Mouse (Mus musculus): ENCODE data around the gene Tob2. TPM values are rescaled to one million over a fixed set of nuclear protein-coding genes. Genes with fewer than 3 reads are reported as not detected.
A peak's percentile ranks its signal among the peaks of the same experiment; 100 is the strongest.

The Tob2 gene
- total RNA-seq, 1 experiment = 20.9 TPM

DNA sequence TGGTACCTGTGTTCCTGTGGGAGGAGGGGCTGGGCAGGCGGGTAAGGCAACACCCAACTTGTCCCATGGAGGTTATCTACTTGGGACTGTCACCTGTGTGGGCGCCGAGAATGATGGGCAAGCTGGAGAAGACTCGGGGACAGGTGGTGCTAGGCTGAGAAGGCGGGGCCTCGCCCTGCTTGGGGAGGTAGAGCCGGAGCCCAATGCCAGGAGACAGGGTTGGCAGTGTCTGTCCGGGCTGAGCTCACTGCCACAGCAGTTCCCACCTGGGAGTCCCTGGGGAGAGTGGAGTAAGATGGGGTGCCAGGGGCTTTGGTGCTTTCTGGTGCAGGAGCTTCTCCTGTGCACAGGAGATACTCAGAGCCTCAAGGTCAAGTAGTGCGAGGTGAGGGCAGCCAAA lies 9.5 kb downstream of the Tob2 start:
- DNase-seq (ENCODE audit: low read depth, low spot score) = no peak
- peaks cover 0 to 20% of the 10 kb centered on the region in 2 experiments; a peak in 3 of 4 replicates for H3K4me1 ChIP-seq (ENCODE audit: control insufficient read depth in 2 of 2, insufficient read depth in 2 of 2, low read length in 2 of 2, poor library complexity in 1 of 2)
- no peak for TF ChIP-seq MAFK (IDR thresholded peaks at IDR 0.05; ENCODE audit: insufficient read depth, low read depth, low read length)
- no peak for TF ChIP-seq ZC3H11A (IDR thresholded peaks at IDR 0.05; ENCODE audit: borderline replicate concordance, low read depth, low read length)
- no peak for TF ChIP-seq ZNF384 (IDR thresholded peaks at IDR 0.05; ENCODE audit: low read depth, low read length)
- TF ChIP-seq CHD2 (IDR thresholded peaks at IDR 0.05; ENCODE audit: low read depth, low read length) = no peak
- TF ChIP-seq HCFC1 (IDR thresholded peaks at IDR 0.05; ENCODE audit: borderline replicate concordance, insufficient read depth, low read length) = no peak
- H3K36me3 ChIP-seq (ENCODE audit: control insufficient read depth, insufficient read depth, low read length, poor library complexity, severe bottlenecking) = peaks cover 11% of the 10 kb centered on the region; the same call in 1 of the 2 replicates
- H3K4me3 ChIP-seq (ENCODE audit: insufficient read depth in 1 of 2, low read depth in 1 of 2, low read length in 2 of 2, poor library complexity in 1 of 2, severe bottlenecking in 1 of 2) = no peak overlapping the region
- no peaks in the 10 kb centered on the region for H3K9me3 ChIP-seq (ENCODE audit: control insufficient read depth, insufficient read depth, low read depth, low read length)
- in situ Hi-C loops (cut with MboI; ENCODE audit: low sequenced_read_pairs in 2 of 2, unreplicated experiment in 2 of 2) = no loop called here
- H3K27ac ChIP-seq (ENCODE audit: insufficient read depth, low read depth, low read length, poor library complexity, severe bottlenecking) = no peak overlapping the region
- no peak overlapping the region for H3K9ac ChIP-seq (ENCODE audit: insufficient read depth, low read depth, low read length, poor library complexity, severe bottlenecking)

DNA sequence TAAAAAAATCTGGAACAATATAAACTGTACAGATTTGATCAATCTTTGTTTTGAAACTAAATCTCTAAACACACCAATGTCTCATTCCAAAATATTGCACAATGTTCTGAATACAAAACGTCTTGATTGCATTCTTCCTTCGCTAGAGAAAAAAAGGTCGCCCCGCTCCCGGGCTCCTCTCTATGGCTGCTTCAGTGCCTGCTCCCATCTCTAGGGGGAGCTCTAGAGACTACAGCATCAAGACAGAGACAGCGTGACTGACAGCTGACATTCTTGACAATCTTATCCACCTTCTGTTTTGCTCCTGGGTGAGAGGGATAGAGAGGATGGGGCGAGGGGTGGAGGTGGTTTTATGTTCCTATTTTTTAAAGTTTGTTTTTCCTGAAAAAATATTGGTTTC lies 10.3 kb downstream of the Tob2 start:
- TF ChIP-seq ZC3H11A (IDR thresholded peaks at IDR 0.05; ENCODE audit: borderline replicate concordance, low read depth, low read length) = no peak
- TF ChIP-seq ZNF384 (IDR thresholded peaks at IDR 0.05; ENCODE audit: low read depth, low read length) = 0 out of 2 replicates have a peak, but pooled peaks have one; percentile 14
- no peak for TF ChIP-seq HCFC1 (IDR thresholded peaks at IDR 0.05; ENCODE audit: borderline replicate concordance, insufficient read depth, low read length)
- Histone ChIP-seq H3K9me3 (ENCODE audit: control insufficient read depth, insufficient read depth, low read depth, low read length) (no peaks in the 10 kb centered on the region), H3K27ac (ENCODE audit: insufficient read depth, low read depth, low read length, poor library complexity, severe bottlenecking) (no peak overlapping the region), H3K9ac (ENCODE audit: insufficient read depth, low read depth, low read length, poor library complexity, severe bottlenecking) (no peak overlapping the region), H3K4me3 (ENCODE audit: insufficient read depth in 1 of 2, low read depth in 1 of 2, low read length in 2 of 2, poor library complexity in 1 of 2, severe bottlenecking in 1 of 2) (no peak overlapping the region), H3K4me1 (ENCODE audit: control insufficient read depth in 2 of 2, insufficient read depth in 2 of 2, low read length in 2 of 2, poor library complexity in 1 of 2) (peaks cover 0 to 20% of the 10 kb centered on the region in 2 experiments; a peak in 3 of 4 replicates), H3K36me3 (ENCODE audit: control insufficient read depth, insufficient read depth, low read length, poor library complexity, severe bottlenecking) (peaks cover 11% of the 10 kb centered on the region; the same call in 1 of the 2 replicates)
- DNase-seq (ENCODE audit: low read depth, low spot score) = no peak
- in situ Hi-C loops (cut with MboI; ENCODE audit: low sequenced_read_pairs in 2 of 2, unreplicated experiment in 2 of 2) = no loop called here

DNA sequence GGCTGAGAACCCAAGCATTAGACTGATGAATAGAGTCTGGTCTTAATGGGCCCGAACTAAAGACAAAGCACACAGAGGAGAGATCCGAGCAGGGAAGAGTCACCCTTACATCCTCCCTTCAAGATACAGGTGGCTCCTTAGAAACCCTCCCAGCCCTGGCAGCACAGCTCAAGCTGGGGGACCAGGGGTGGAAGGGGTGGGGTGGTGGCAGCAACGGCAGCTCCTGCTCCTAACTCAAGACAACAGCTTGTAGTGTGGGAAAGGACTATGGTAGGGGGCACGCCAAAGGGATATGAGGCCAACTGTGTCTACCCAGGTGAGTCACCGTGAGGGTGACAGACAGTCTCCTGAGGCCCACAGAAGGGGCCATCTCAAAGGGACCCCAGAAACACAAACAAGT lies 10.7 kb downstream of the Tob2 start:
- Histone ChIP-seq H3K4me3 (ENCODE audit: insufficient read depth in 1 of 2, low read depth in 1 of 2, low read length in 2 of 2, poor library complexity in 1 of 2, severe bottlenecking in 1 of 2) (no peak overlapping the region), H3K27ac (ENCODE audit: insufficient read depth, low read depth, low read length, poor library complexity, severe bottlenecking) (no peak overlapping the region), H3K4me1 (ENCODE audit: control insufficient read depth in 2 of 2, insufficient read depth in 2 of 2, low read length in 2 of 2, poor library complexity in 1 of 2) (peaks cover 0 to 20% of the 10 kb centered on the region in 2 experiments; a peak in 3 of 4 replicates), H3K9ac (ENCODE audit: insufficient read depth, low read depth, low read length, poor library complexity, severe bottlenecking) (no peak overlapping the region), H3K9me3 (ENCODE audit: control insufficient read depth, insufficient read depth, low read depth, low read length) (no peaks in the 10 kb centered on the region), H3K36me3 (ENCODE audit: control insufficient read depth, insufficient read depth, low read length, poor library complexity, severe bottlenecking) (peaks cover 11% of the 10 kb centered on the region; the same call in 1 of the 2 replicates)
- in situ Hi-C loops (cut with MboI; ENCODE audit: low sequenced_read_pairs in 2 of 2, unreplicated experiment in 2 of 2) = no loop called here
- no peak for TF ChIP-seq ZNF384 (IDR thresholded peaks at IDR 0.05; ENCODE audit: low read depth, low read length)
- TF ChIP-seq CHD2 (IDR thresholded peaks at IDR 0.05; ENCODE audit: low read depth, low read length) = no peak
- TF ChIP-seq ZC3H11A (IDR thresholded peaks at IDR 0.05; ENCODE audit: borderline replicate concordance, low read depth, low read length) = no peak
- no peak for TF ChIP-seq MAFK (IDR thresholded peaks at IDR 0.05; ENCODE audit: insufficient read depth, low read depth, low read length)
- no peak for TF ChIP-seq HCFC1 (IDR thresholded peaks at IDR 0.05; ENCODE audit: borderline replicate concordance, insufficient read depth, low read length)
- DNase-seq (ENCODE audit: low read depth, low spot score) = no peak

DNA sequence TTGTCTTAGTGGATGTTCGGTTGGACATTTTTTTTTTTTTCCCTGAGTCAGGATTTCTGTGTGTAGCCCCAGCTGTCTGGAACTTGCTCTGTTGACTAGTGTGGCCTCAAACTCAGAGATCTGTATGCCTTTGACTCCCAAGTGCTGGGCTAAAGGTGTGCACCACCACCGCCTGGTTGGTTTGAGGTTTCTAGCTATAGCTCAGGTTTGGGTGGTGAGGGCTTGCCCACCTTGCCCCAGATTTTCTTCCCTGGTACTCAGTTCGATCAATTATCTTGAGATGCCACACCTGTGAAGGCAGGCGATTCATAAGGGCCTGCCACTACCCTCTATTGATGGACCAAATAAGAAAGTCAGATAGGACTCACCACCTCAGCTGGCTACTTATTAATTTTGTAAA lies 11.4 kb downstream of the Tob2 start:
- Histone ChIP-seq H3K9me3 (ENCODE audit: control insufficient read depth, insufficient read depth, low read depth, low read length) (no peaks in the 10 kb centered on the region), H3K27ac (ENCODE audit: insufficient read depth, low read depth, low read length, poor library complexity, severe bottlenecking) (no peak overlapping the region), H3K36me3 (ENCODE audit: control insufficient read depth, insufficient read depth, low read length, poor library complexity, severe bottlenecking) (peaks cover 11% of the 10 kb centered on the region; the same call in 1 of the 2 replicates), H3K4me3 (ENCODE audit: insufficient read depth in 1 of 2, low read depth in 1 of 2, low read length in 2 of 2, poor library complexity in 1 of 2, severe bottlenecking in 1 of 2) (no peak overlapping the region), H3K4me1 (ENCODE audit: control insufficient read depth in 2 of 2, insufficient read depth in 2 of 2, low read length in 2 of 2, poor library complexity in 1 of 2) (peaks cover 0 to 20% of the 10 kb centered on the region in 2 experiments; a peak in 3 of 4 replicates), H3K9ac (ENCODE audit: insufficient read depth, low read depth, low read length, poor library complexity, severe bottlenecking) (no peak overlapping the region)
- no peak for TF ChIP-seq MAFK (IDR thresholded peaks at IDR 0.05; ENCODE audit: insufficient read depth, low read depth, low read length)
- in situ Hi-C loops (cut with MboI; ENCODE audit: low sequenced_read_pairs in 2 of 2, unreplicated experiment in 2 of 2) = no loop called here
- no peak for DNase-seq (ENCODE audit: low read depth, low spot score)

DNA sequence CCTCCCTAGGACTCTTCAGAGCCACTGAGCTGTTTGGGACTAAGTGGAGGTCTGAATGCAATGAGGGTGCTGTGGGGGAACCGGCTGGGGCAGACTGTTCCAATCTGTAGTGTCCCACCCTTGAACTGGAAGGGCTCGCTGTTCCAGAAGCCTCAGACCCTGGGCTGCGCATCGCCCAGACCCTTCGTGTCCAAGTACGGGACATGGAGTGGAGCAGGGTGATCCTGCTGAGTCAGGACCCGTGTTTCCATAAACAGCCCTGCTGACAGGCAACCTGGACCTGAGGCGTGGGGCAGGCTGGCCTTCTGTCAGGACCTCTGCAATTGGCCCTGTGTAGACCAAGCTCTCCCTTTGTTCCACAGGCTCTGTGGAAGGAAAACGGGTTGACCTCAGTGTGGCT lies 11.8 kb downstream of the Tob2 start:
- H3K9me3 ChIP-seq (ENCODE audit: control insufficient read depth, insufficient read depth, low read depth, low read length) = no peaks in the 10 kb centered on the region
- peaks cover 0 to 20% of the 10 kb centered on the region in 2 experiments; a peak in 3 of 4 replicates for H3K4me1 ChIP-seq (ENCODE audit: control insufficient read depth in 2 of 2, insufficient read depth in 2 of 2, low read length in 2 of 2, poor library complexity in 1 of 2)
- no peak for TF ChIP-seq CHD2 (IDR thresholded peaks at IDR 0.05; ENCODE audit: low read depth, low read length)
- no peak for TF ChIP-seq HCFC1 (IDR thresholded peaks at IDR 0.05; ENCODE audit: borderline replicate concordance, insufficient read depth, low read length)
- TF ChIP-seq ZC3H11A (IDR thresholded peaks at IDR 0.05; ENCODE audit: borderline replicate concordance, low read depth, low read length) = no peak
- no peak for TF ChIP-seq ZNF384 (IDR thresholded peaks at IDR 0.05; ENCODE audit: low read depth, low read length)
- 0 out of 2 replicates have a peak, but pooled peaks have one; percentile 35 for TF ChIP-seq MAFK (IDR thresholded peaks at IDR 0.05; ENCODE audit: insufficient read depth, low read depth, low read length)
- H3K4me3 ChIP-seq (ENCODE audit: insufficient read depth in 1 of 2, low read depth in 1 of 2, low read length in 2 of 2, poor library complexity in 1 of 2, severe bottlenecking in 1 of 2) = no peak overlapping the region
- H3K36me3 ChIP-seq (ENCODE audit: control insufficient read depth, insufficient read depth, low read length, poor library complexity, severe bottlenecking) = peaks cover 11% of the 10 kb centered on the region; the same call in 1 of the 2 replicates
- H3K27ac ChIP-seq (ENCODE audit: insufficient read depth, low read depth, low read length, poor library complexity, severe bottlenecking) = no peak overlapping the region
- no peak for DNase-seq (ENCODE audit: low read depth, low spot score)
- in situ Hi-C loops (cut with MboI; ENCODE audit: low sequenced_read_pairs in 2 of 2, unreplicated experiment in 2 of 2) = no loop called here
- H3K9ac ChIP-seq (ENCODE audit: insufficient read depth, low read depth, low read length, poor library complexity, severe bottlenecking) = no peak overlapping the region

All from ES-E14 (cell line).